Mouse (Mus musculus) left cerebral cortex, postnatal 10 days (tissue): ENCODE results near the gene Helz2. TPM values are rescaled to one million over a fixed set of nuclear protein-coding genes. Genes with fewer than 3 reads are reported as not detected.
A peak's percentile ranks its signal among the peaks of the same experiment; 100 is the strongest.

Experiments used
- DNase-seq, 2 experiments: peaks; one replicate each; pipeline ENCODE4 v3.0.0; 2021 to 2022; ENCODE audit warnings: low spot score in 2 of 2, mixed read lengths in 1 of 2; ENCODE audit errors: extremely low spot score in 1 of 2
- intact Hi-C: fragments of 180-260 bp; cut with DNase I; formaldehyde crosslinking; loops from one replicate; pipeline ENCODE4 v1.15.1; 2025
- total RNA-seq, 2 experiments: library from RNA; stranded (reverse); gene quantifications; 2 replicates each; pipeline ENCODE4 v1.2.3; 2021

Gene Helz2
- 1 to 10 TPM; 1.4 to 1.7 TPM for total RNA-seq

- DNase-seq = peak in 1 of 2 experiments; percentile 31
- intact Hi-C loops = no loop called here
Observed at GRCm38 (mm10) chr2:181241602-181242313, at the start of gene Helz2. Gene Helz2, minus strand, starts transcription at chr2:181242027.

GRCm38 (mm10) chr2:181290937-181291336 lies 49.1 kb upstream of the Helz2 start:
- DNase-seq = no peak
- intact Hi-C loops = no loop called here

GRCm38 (mm10) chr2:181288691-181289090 lies 46.9 kb upstream of the Helz2 start:
- intact Hi-C loops = loop anchor here (5.0 kb wide), 1 partner anchor 101 kb away; the partner anchor contains the start of gene Ppdpf
- no peak for DNase-seq

- DNase-seq = peak; percentile 93 to 95
- intact Hi-C loops = loop anchor here (5.0 kb wide), 1 partner anchor 101 kb away; the partner anchor contains the start of gene Ppdpf
Observed at GRCm38 (mm10) chr2:181287958-181288350, 46.1 kb upstream of the Helz2 start, which contains the start of gene Gmeb2. Gene Gmeb2, minus strand, starts transcription at chr2:181288035.

GRCm38 (mm10) chr2:181287338-181287957 lies 45.6 kb upstream of the Helz2 start:
- peak; percentile 56 to 93 for DNase-seq
- intact Hi-C loops = loop anchor here (5.0 kb wide), 1 partner anchor 100 kb away; the partner anchor contains the start of gene Ppdpf

- intact Hi-C loops = loop anchor here (5.0 kb wide), 1 partner anchor 99 kb away; the partner anchor contains the start of gene Ppdpf
- no peak for DNase-seq
Observed at GRCm38 (mm10) chr2:181286629-181287337, 45.0 kb upstream of the Helz2 start.

- no peak for DNase-seq
- intact Hi-C loops = no loop called here
Observed at GRCm38 (mm10) chr2:181279968-181280367, 38.1 kb upstream of the Helz2 start.

GRCm38 (mm10) chr2:181277866-181278265 lies 36.0 kb upstream of the Helz2 start:
- no peak for DNase-seq
- intact Hi-C loops = no loop called here

GRCm38 (mm10) chr2:181276766-181277165 lies 34.9 kb upstream of the Helz2 start:
- intact Hi-C loops = no loop called here
- DNase-seq = no peak

GRCm38 (mm10) chr2:181274639-181275038 lies 32.8 kb upstream of the Helz2 start:
- intact Hi-C loops = no loop called here
- no peak for DNase-seq

GRCm38 (mm10) chr2:181273829-181274228 lies 32.0 kb upstream of the Helz2 start:
- intact Hi-C loops = no loop called here
- DNase-seq = no peak

- intact Hi-C loops = no loop called here
- no peak for DNase-seq
Observed at GRCm38 (mm10) chr2:181272092-181272491, 30.3 kb upstream of the Helz2 start.

- intact Hi-C loops = no loop called here
- DNase-seq = no peak
Observed at GRCm38 (mm10) chr2:181266839-181267238, 25.0 kb upstream of the Helz2 start.

GRCm38 (mm10) chr2:181253248-181253647 lies 11.4 kb upstream of the Helz2 start:
- intact Hi-C loops = no loop called here
- DNase-seq = peak in 1 of 2 experiments; percentile 15

- intact Hi-C loops = no loop called here
- DNase-seq = no peak
Observed at GRCm38 (mm10) chr2:181251841-181252240, 10.0 kb upstream of the Helz2 start.

GRCm38 (mm10) chr2:181249217-181249616 lies 7.4 kb upstream of the Helz2 start:
- intact Hi-C loops = no loop called here
- DNase-seq = no peak

GRCm38 (mm10) chr2:181245031-181245430 lies 3.2 kb upstream of the Helz2 start:
- intact Hi-C loops = no loop called here
- no peak for DNase-seq

GRCm38 (mm10) chr2:181243706-181244394 lies 2.0 kb upstream of the Helz2 start:
- intact Hi-C loops = no loop called here
- peak in 1 of 2 experiments; percentile 44 for DNase-seq

- DNase-seq = no peak
- intact Hi-C loops = no loop called here
Observed at GRCm38 (mm10) chr2:181242314-181242665, 463 bp upstream of the Helz2 start.
